Mouse (Mus musculus): ENCODE measurements around the gene Klk1. TPM values are rescaled to one million over a fixed set of nuclear protein-coding genes. Genes with fewer than 3 reads are reported as not detected.

Klk1 gene
- 81.1 and 870 TPM in 2 replicates for polyA plus RNA-seq (2012; rRNA removed; ENCODE audit: low replicate concordance)

GRCm38 (mm10) chr7:44225076-44225475 lies at the start of gene Klk1:
Klk1 (plus strand) TSS chr7:44225360.

DNA sequence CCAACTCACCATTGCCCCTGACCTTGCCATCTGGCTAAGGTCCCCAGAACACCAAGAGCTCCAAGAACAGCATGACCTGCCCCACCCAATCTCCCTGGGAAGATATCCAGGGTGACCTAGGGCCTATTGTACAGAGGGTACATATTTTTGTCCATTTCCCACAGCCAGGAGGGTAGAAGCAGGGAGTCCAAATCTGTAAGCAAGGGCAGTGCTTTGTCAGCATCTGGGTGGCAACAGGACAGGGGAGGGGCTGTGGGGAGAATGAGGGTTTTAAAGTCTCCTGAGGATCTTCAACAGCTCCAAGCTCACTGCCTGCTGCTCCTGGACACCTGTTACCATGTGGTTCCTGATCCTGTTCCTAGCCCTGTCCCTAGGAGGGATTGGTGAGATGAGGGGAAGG lies 37.2 kb upstream of the Klk1 start, which contains the start of gene Klk1b24:
Gene Klk1b24, plus strand, starts transcription at position 301 of the 400 bp plus-strand sequence.

DNA sequence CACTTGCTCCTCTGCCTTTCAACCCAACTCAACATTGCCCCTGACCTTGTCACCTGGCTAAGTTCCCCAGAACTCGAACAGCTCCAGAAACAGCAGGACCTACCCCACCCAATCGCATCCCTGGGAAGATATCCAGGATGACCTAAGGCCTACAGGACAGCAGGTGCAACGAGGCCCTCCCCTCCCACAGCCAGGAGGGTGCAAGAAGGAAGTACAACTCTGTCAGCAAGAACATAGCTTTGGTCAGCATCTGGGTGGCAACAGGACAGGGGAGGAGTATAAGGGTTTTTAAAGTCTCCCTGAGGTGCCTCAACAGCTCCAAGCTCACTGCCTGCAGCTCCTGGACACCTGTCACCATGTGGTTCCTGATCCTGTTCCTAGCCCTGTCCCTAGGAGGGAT lies 27.3 kb upstream of the Klk1 start, which contains the start of gene Klk1b3:
Gene Klk1b3, plus strand, starts transcription at position 301 of the 400 bp plus-strand sequence.

GRCm38 (mm10) chr7:44207135-44207534 lies 18.0 kb upstream of the Klk1 start, which contains the start of gene Klk1b4:
Klk1b4 (plus strand) TSS chr7:44207435.

DNA sequence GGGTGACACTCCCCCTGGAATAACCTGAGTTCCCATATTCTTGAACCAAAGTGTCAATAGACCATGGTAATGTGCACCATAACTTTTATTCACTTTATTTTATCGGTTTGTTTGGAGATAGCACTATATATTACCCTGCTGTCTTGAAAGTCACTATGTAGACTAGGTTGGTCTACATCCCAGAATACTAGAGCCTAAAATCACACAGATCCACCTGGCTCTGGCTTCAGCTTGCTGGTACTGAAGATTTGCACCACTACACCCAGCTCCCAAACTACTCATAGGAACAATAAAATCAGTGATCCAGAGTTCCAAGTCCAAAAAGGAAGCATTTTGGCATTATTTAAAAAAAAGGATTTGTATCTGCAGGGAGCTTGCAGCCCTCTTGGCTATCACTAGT lies 9.5 kb upstream of the Klk1 start, which contains the start of gene Klk1b5:
Gene Klk1b5, plus strand, starts transcription at position 301 of the 400 bp plus-strand sequence.

DNA sequence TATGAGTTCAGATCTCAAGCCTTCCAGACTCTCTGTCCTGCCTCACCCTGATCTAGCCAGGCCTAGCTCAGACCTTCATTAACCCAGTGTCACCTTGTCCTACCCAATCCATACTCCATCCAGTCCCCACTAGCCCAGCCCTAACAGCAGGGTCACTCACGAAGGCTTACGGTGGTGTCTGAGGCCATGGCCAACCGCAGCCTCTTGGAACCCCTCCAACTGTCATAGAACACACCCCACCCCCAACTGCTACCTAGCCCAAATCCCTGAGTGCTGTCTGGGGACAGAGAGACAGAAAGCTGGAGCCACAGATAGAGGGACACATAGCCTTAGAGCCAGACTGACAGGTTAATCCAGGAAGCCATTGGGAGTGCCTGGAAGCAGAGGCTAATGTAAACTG lies 10.7 kb downstream of the Klk1 start, which contains the start of gene Gm36864:
Gene Gm36864, plus strand, starts transcription at position 269 of the 400 bp plus-strand sequence.

DNA sequence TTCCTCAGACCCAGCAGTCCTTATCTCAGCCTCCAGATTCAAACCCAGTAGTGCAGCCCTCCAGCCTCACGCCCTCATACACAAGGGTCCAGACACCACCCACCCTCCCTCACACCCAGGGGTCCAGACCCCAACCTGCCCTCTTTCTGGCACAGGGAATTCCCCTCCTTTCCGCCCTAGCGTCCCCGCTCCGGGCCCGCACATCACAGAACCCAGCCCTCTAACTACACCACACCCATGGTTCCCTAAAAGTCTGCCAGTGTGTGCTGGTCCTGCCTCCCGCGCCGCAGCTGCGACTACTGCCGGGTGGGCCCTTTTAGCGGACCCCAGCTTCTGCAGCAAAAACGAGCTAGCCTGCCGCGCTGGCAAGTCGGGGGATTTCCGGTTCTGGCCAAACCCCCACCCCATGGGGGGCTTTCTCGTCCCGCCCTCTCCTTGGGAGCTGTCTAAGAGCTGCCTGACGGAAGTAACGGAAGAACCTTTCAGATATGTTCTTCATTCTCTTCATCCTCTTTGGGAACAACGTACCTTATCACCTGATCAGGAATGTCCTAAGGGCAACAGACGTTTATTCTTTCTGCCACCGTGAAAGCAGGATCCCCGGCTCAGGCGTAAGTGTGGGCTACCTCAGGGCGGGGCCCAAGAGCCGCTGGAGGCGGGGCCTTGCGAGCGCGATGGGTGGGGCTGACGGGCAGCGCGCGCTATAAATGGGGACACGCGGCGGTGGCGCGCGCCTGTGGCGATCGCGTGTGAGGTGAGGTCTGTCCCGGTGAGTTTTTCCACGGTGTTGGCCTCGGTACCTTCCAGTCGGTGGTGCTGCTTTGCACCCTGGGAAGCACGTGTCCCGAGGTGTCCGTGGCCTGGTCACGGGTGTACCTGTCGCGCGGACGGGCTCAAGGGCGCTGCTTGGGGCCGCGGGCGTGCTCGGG lies 21.2 kb downstream of the Klk1 start, which contains the start of the genes 1700028J19Rik and 2410002F23Rik:
Gene 1700028J19Rik, minus strand, starts transcription at position 641 of the 929 bp plus-strand sequence.
Gene 2410002F23Rik, plus strand, starts transcription at position 668 of the 929 bp plus-strand sequence.

GRCm38 (mm10) chr7:44257278-44257677 lies 32.1 kb downstream of the Klk1 start, which contains the start of gene Acp4:
Acp4 (minus strand) TSS chr7:44257378.

GRCm38 (mm10) chr7:44261147-44261546 lies 36.0 kb downstream of the Klk1 start, which contains the start of gene Gm15517:
Gm15517 (plus strand) TSS chr7:44261447.

Other genes starting within 250 kb of the Klk1 start
- not detected in 2 replicates for gene Klk1b9, start 249.3 kb upstream of the Klk1 start, polyA plus RNA-seq (2012; rRNA removed; ENCODE audit: low replicate concordance)
- gene Klk1b11, start 229.5 kb upstream of the Klk1 start, polyA plus RNA-seq (2012; rRNA removed; ENCODE audit: low replicate concordance), result 0.49 TPM in 1 of 2 replicates, not detected in the other
- not detected in 2 replicates for gene Klk1b26, start 213.2 kb upstream of the Klk1 start, polyA plus RNA-seq (2012; rRNA removed; ENCODE audit: low replicate concordance)
- gene Klk1b27, start 173.1 kb upstream of the Klk1 start, polyA plus RNA-seq (2012; rRNA removed; ENCODE audit: low replicate concordance), result 0.14 and 0.25 TPM in 2 replicates
- not detected in 2 replicates for gene Klk1b21, start 123.0 kb upstream of the Klk1 start, polyA plus RNA-seq (2012; rRNA removed; ENCODE audit: low replicate concordance)
- not detected in 2 replicates for gene Klk1b22, start 112.7 kb upstream of the Klk1 start, polyA plus RNA-seq (2012; rRNA removed; ENCODE audit: low replicate concordance)
- not detected in 2 replicates for gene Klk1b16, start 88.6 kb upstream of the Klk1 start, polyA plus RNA-seq (2012; rRNA removed; ENCODE audit: low replicate concordance)
- 0.19 TPM in 1 of 2 replicates, not detected in the other for gene Klk1b24, start 37.1 kb upstream of the Klk1 start, polyA plus RNA-seq (2012; rRNA removed; ENCODE audit: low replicate concordance)
- 1.8 TPM in 1 of 2 replicates, not detected in the other for gene Klk1b3, start 27.2 kb upstream of the Klk1 start, polyA plus RNA-seq (2012; rRNA removed; ENCODE audit: low replicate concordance)
- 5.1 TPM in 1 of 2 replicates, not detected in the other for gene Klk1b4, start 17.9 kb upstream of the Klk1 start, polyA plus RNA-seq (2012; rRNA removed; ENCODE audit: low replicate concordance)
- gene Klk1b5, start 9.4 kb upstream of the Klk1 start, polyA plus RNA-seq (2012; rRNA removed; ENCODE audit: low replicate concordance), result 0.65 and 5.5 TPM in 2 replicates
- gene Gm36864, start 10.8 kb downstream of the Klk1 start, polyA plus RNA-seq (2012; rRNA removed; ENCODE audit: low replicate concordance), result 0.08 TPM in 1 of 2 replicates, not detected in the other
- 1.4 TPM in 2 replicates for gene 1700028J19Rik, start 21.3 kb downstream of the Klk1 start, polyA plus RNA-seq (2012; rRNA removed; ENCODE audit: low replicate concordance)
- gene 2410002F23Rik, start 21.4 kb downstream of the Klk1 start, polyA plus RNA-seq (2012; rRNA removed; ENCODE audit: low replicate concordance), result 67.9 and 113 TPM in 2 replicates
- gene Acp4, start 32.0 kb downstream of the Klk1 start, polyA plus RNA-seq (2012; rRNA removed; ENCODE audit: low replicate concordance), result not detected in 2 replicates
- 0.60 TPM in 1 of 2 replicates, not detected in the other for gene Gm15517, start 36.1 kb downstream of the Klk1 start, polyA plus RNA-seq (2012; rRNA removed; ENCODE audit: low replicate concordance)
- 1.8 and 2.5 TPM in 2 replicates for gene Clec11a, start 81.5 kb downstream of the Klk1 start, polyA plus RNA-seq (2012; rRNA removed; ENCODE audit: low replicate concordance)
- 0.72 and 1.6 TPM in 2 replicates for gene Shank1, start 84.9 kb downstream of the Klk1 start, polyA plus RNA-seq (2012; rRNA removed; ENCODE audit: low replicate concordance)
- 0.84 and 5.3 TPM in 2 replicates for gene Syt3, start 158.7 kb downstream of the Klk1 start, polyA plus RNA-seq (2012; rRNA removed; ENCODE audit: low replicate concordance)
- gene 1700008O03Rik, start 160.5 kb downstream of the Klk1 start, polyA plus RNA-seq (2012; rRNA removed; ENCODE audit: low replicate concordance), result 0.92 and 1.2 TPM in 2 replicates
- 1.0 and 1.5 TPM in 2 replicates for gene Lrrc4b, start 203.7 kb downstream of the Klk1 start, polyA plus RNA-seq (2012; rRNA removed; ENCODE audit: low replicate concordance)
- gene Aspdh, start 240.0 kb downstream of the Klk1 start, polyA plus RNA-seq (2012; rRNA removed; ENCODE audit: low replicate concordance), result 3.7 and 8.8 TPM in 2 replicates
- 114 and 135 TPM in 2 replicates for gene Josd2, start 242.6 kb downstream of the Klk1 start, polyA plus RNA-seq (2012; rRNA removed; ENCODE audit: low replicate concordance)